ENCODE assay signal across 28 mouse cellular contexts in genomic region chr10:9643531-9643930, GRCm38 (mm10). TPM values are rescaled to one million over a fixed set of nuclear protein-coding genes. Genes with fewer than 3 reads are reported as not detected.
DNase-seq lines count a peak whose midpoint lies in the region; ATAC-seq lines count a peak whose summit lies in the region.
"Had no signal": no experiment of that assay in that cellular context is flagged by ENCODE, and none has a peak within 500 bp of the region (broad histone marks: within the 10 kb centered on the region; RNA-seq: fewer than 3 reads in every experiment).

No protein-coding gene starts in this region.

- no peak overlapping the region for H3K27ac ChIP-seq in hindbrain, embryonic 11.5 days (ENCODE audit: low read depth, low read length)
- H3K27ac ChIP-seq in hindbrain, embryonic 14.5 days, result no peak overlapping the region
- no peak overlapping the region for H3K27ac ChIP-seq in hindbrain, embryonic 13.5 days
- no peak overlapping the region for H3K27ac ChIP-seq in hindbrain, embryonic 10.5 days
- H3K27ac ChIP-seq: embryonic facial prominence, embryonic 13.5 days; embryonic facial prominence, embryonic 15.5 days; forebrain, embryonic 10.5 days; forebrain, embryonic 12.5 days had no signal

- no peaks in the 10 kb centered on the region for H3K27me3 ChIP-seq in hindbrain, embryonic 11.5 days (ENCODE audit: control insufficient read depth, insufficient read depth, low read length)
- H3K27me3 ChIP-seq in hindbrain, embryonic 14.5 days (ENCODE audit: control insufficient read depth, insufficient read depth, low read length), result no peaks in the 10 kb centered on the region
- H3K27me3 ChIP-seq in hindbrain, embryonic 13.5 days, result no peaks in the 10 kb centered on the region
- H3K27me3 ChIP-seq in hindbrain, embryonic 10.5 days (ENCODE audit: insufficient read depth, poor library complexity, severe bottlenecking), result no peaks in the 10 kb centered on the region
- H3K27me3 ChIP-seq: CH12.LX; embryonic facial prominence, embryonic 13.5 days; embryonic facial prominence, embryonic 15.5 days; forebrain, embryonic 12.5 days had no signal

- no peaks in the 10 kb centered on the region for H3K9me3 ChIP-seq in hindbrain, embryonic 11.5 days (ENCODE audit: control insufficient read depth, low read length)
- no peaks in the 10 kb centered on the region for H3K9me3 ChIP-seq in hindbrain, embryonic 14.5 days (ENCODE audit: control insufficient read depth, low read length)
- no peaks in the 10 kb centered on the region for H3K9me3 ChIP-seq in hindbrain, embryonic 13.5 days
- H3K9me3 ChIP-seq in hindbrain, embryonic 10.5 days, result no peaks in the 10 kb centered on the region
- H3K9me3 ChIP-seq: embryonic facial prominence, embryonic 13.5 days; embryonic facial prominence, embryonic 15.5 days; forebrain, embryonic 10.5 days; forebrain, embryonic 12.5 days; G1E had no signal

- H3K4me2 ChIP-seq in hindbrain, embryonic 11.5 days (replicated peaks; ENCODE audit: low read depth, low read length), result no peak overlapping the region
- H3K4me2 ChIP-seq in hindbrain, embryonic 14.5 days (replicated peaks), result no peak overlapping the region
- no peak overlapping the region for H3K4me2 ChIP-seq in hindbrain, embryonic 13.5 days
- H3K4me2 ChIP-seq: embryonic facial prominence, embryonic 13.5 days; embryonic facial prominence, embryonic 15.5 days; forebrain, embryonic 12.5 days had no signal

- 77% methylated on average over 6 of the region's 6 CpGs for WGBS in hindbrain, embryonic 11.5 days
- WGBS in hindbrain, embryonic 14.5 days, result 69% methylated on average over 6 of the region's 6 CpGs
- WGBS in hindbrain, embryonic 13.5 days, result 63% methylated on average over 6 of the region's 6 CpGs
- 87% methylated on average over 6 of the region's 6 CpGs for WGBS in hindbrain, embryonic 10.5 days

- ATAC-seq in hindbrain, embryonic 11.5 days (ENCODE audit: low FRiP score), result 0 out of 2 replicates have a peak, but pooled peaks have one; percentile 60
- no peak for ATAC-seq in hindbrain, embryonic 14.5 days (ENCODE audit: low FRiP score)
- 0 out of 2 replicates have a peak, but pooled peaks have one; percentile 34 for ATAC-seq in hindbrain, embryonic 13.5 days (ENCODE audit: low FRiP score)
- ATAC-seq: activated CD4-positive, CD25-positive, alpha-beta regulatory T cell, adult 4 months; CD4-positive, CD25-positive, alpha-beta regulatory T cell, adult 4 months; forebrain, embryonic 14.5 days; forebrain, embryonic 16.5 days; Patski had no signal

- H3K4me1 ChIP-seq in hindbrain, embryonic 11.5 days (replicated peaks; ENCODE audit: control insufficient read depth, insufficient read depth, low read length), result no peaks in the 10 kb centered on the region
- H3K4me1 ChIP-seq in hindbrain, embryonic 14.5 days (replicated peaks; ENCODE audit: control insufficient read depth, insufficient read depth, low read length), result peaks cover 4% of the 10 kb centered on the region; the same call in 1 of the 2 replicates
- peaks cover 22% of the 10 kb centered on the region for H3K4me1 ChIP-seq in hindbrain, embryonic 13.5 days (replicated peaks)
- peaks cover 10% of the 10 kb centered on the region for H3K4me1 ChIP-seq in hindbrain, embryonic 10.5 days (replicated peaks)

- no peak for DNase-seq in hindbrain, embryonic 11.5 days (ENCODE audit: low spot score)
- DNase-seq in hindbrain, embryonic 14.5 days (ENCODE audit: low spot score), result no peak
- no peak for DNase-seq in hindbrain, embryonic 10.5 days (ENCODE audit: low spot score)
- peak; percentile 40 for DNase-seq in mesoderm, embryonic 11.5 days (ENCODE audit: low read depth, low spot score)
- DNase-seq in cerebellum, postnatal 4 days (ENCODE audit: low spot score in 2 of 2), result no peak
- DNase-seq: adrenal gland, adult 8-10 months; adrenal gland, postnatal 14 days; adrenal gland, postnatal 36 days; B cell, adult 2 months; cerebellum, adult 11-12 months; cerebellum, adult 2 months; cerebellum, adult 9-10 months; cerebellum, postnatal 10 days; cerebellum, postnatal 25 days; embryo, embryonic 11 days had no signal

- no peaks in the 10 kb centered on the region for H3K36me3 ChIP-seq in hindbrain, embryonic 11.5 days (ENCODE audit: control insufficient read depth, insufficient read depth, low read length)
- no peaks in the 10 kb centered on the region for H3K36me3 ChIP-seq in hindbrain, embryonic 14.5 days (replicated peaks; ENCODE audit: control insufficient read depth, insufficient read depth)
- no peaks in the 10 kb centered on the region for H3K36me3 ChIP-seq in hindbrain, embryonic 13.5 days
- no peaks in the 10 kb centered on the region for H3K36me3 ChIP-seq in hindbrain, embryonic 10.5 days
- H3K36me3 ChIP-seq: embryonic facial prominence, embryonic 13.5 days; embryonic facial prominence, embryonic 15.5 days; forebrain, embryonic 10.5 days; forebrain, embryonic 12.5 days; G1E had no signal

- H3K9ac ChIP-seq in hindbrain, embryonic 11.5 days (ENCODE audit: low read depth, low read length), result no peak overlapping the region
- H3K9ac ChIP-seq in hindbrain, embryonic 14.5 days, result no peak overlapping the region
- no peak overlapping the region for H3K9ac ChIP-seq in hindbrain, embryonic 13.5 days
- H3K9ac ChIP-seq: embryonic facial prominence, embryonic 13.5 days; embryonic facial prominence, embryonic 15.5 days; forebrain, embryonic 12.5 days had no signal

- no peak overlapping the region for H3K4me3 ChIP-seq in hindbrain, embryonic 11.5 days (ENCODE audit: low read depth, low read length)
- H3K4me3 ChIP-seq in hindbrain, embryonic 14.5 days (replicated peaks; ENCODE audit: low read length), result no peak overlapping the region
- no peak overlapping the region for H3K4me3 ChIP-seq in hindbrain, embryonic 13.5 days
- no peak overlapping the region for H3K4me3 ChIP-seq in hindbrain, embryonic 10.5 days
- H3K4me3 ChIP-seq: embryonic facial prominence, embryonic 13.5 days; embryonic facial prominence, embryonic 15.5 days; erythroblast, embryonic 14.5 days; forebrain, embryonic 10.5 days; forebrain, embryonic 12.5 days had no signal

RNA-seq across cellular contexts. Expression of gene Samd5, which starts 31.5 kb away (rescaled TPM):
- polyA plus RNA-seq in hindbrain, embryonic 11.5 days (2014; fragmentation: Nextera tagmentation; extraction: Ambion mirVana), result 4.9 and 7.3 TPM in 2 replicates
- polyA plus RNA-seq in hindbrain, embryonic 14.5 days (2014; fragmentation: Nextera tagmentation; extraction: Ambion mirVana), result 5.8 and 6.6 TPM in 2 replicates
- polyA plus RNA-seq in hindbrain, embryonic 13.5 days (2015; fragmentation: Nextera tagmentation; extraction: Ambion mirVana), result 4.9 and 6.8 TPM in 2 replicates
- polyA plus RNA-seq in hindbrain, embryonic 10.5 days (2016; fragmentation: Nextera tagmentation; extraction: Ambion mirVana), result 3.3 and 3.7 TPM in 2 replicates
- polyA plus RNA-seq: activated CD4-positive, CD25-positive, alpha-beta regulatory T cell, adult 4 months; CD4-positive, CD25-positive, alpha-beta regulatory T cell, adult 4 months; erythroblast, embryonic 14.5 days; G1E had no signal
